Mouse (Mus musculus): ENCODE results near the gene Slfn5. TPM values are rescaled to one million over a fixed set of nuclear protein-coding genes. Genes with fewer than 3 reads are reported as not detected.
"Not testable (repeated sequence)": the region's sequence is repeated elsewhere in the genome, so short reads cannot be mapped to it uniquely, and the experiment has no call there.

Slfn5 gene
- polyA plus RNA-seq, 1 experiment from 2014 or later: 4.5 TPM

DNA sequence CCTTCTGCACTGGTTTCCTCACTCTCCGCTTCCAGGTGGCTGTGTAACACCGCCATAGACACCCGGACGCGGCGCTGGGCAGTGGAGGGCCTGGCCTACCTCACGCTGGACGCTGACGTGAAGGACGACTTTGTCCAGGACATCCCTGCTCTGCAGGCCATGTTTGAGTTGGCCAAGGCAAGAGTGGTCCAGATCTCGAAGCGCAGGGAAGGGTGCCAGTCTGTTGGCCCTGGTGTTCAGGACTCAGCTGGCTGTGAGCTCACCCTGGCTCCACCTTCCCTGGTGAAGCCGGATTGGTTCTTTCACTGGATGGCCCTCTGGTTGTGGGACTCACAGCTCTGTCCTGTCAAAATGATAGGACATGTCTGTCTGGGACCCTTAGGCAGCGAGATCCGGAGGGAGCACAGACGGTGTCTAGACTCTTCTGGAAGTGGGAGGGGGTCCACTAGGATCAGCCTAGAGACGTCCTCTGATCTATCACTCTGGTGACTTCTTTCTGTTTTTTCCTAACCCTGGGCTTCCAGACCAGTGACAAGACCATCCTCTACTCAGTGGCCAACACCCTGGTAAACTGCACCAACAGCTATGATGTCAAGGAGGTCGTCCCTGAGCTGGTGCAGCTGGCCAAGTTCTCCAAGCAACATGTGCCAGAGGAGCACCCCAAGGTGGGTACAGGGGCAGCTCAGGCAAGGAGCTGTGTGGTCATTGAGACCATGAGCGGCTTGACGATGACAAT lies 22.1 kb upstream of the Slfn5 start:
- Histone ChIP-seq H3K36me3 (replicated peaks; ENCODE audit: insufficient read depth, low read length) (no peaks in the 10 kb centered on the region), H3K27ac (ENCODE audit: low read depth) (no peak overlapping the region), H3K9me3 (ENCODE audit: low read length) (no peaks in the 10 kb centered on the region), H3K4me3 (ENCODE audit: low read depth, low read length) (no peak overlapping the region), H3K27me3 (ENCODE audit: insufficient read depth, low read length) (peaks cover 50% of the 10 kb centered on the region), H3K4me1 (ENCODE audit: insufficient read depth) (peaks cover 2% of the 10 kb centered on the region; the same call in 1 of the 2 replicates), H3K9ac (replicated peaks) (no peak overlapping the region), H3K4me2 (ENCODE audit: low read depth, low read length) (no peak overlapping the region)
- ATAC-seq (no peak), DNase-seq (no peak)
- TF ChIP-seq CTCF (IDR thresholded peaks at IDR 0.05; ENCODE audit: low read depth): no peak
- no peak for TF ChIP-seq EP300 (IDR thresholded peaks at IDR 0.05; ENCODE audit: low read depth)
- WGBS (ENCODE audit: insufficient replicate concordance): 44% methylated on average over 20 of the region's 20 CpGs

DNA sequence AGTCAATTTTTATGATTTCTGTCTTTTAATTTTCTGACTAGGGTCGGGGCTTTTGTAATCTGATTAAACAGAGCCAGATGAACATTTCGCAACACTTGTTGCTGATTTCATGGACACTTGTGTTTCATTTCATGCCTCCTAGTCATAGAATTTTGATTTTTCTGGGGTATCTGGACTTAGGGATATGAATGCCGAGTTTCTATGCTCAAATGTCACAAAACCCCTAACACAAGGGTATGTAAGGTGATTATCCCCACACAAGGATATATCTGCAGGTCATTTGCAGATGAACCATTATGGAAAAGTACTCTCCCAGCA lies 21.6 kb upstream of the Slfn5 start:
- peaks cover 2% of the 10 kb centered on the region; the same call in 1 of the 2 replicates for H3K4me1 ChIP-seq (ENCODE audit: insufficient read depth)
- ATAC-seq (no peak), DNase-seq (no peak)
- H3K9ac ChIP-seq (replicated peaks): no peak overlapping the region
- no peaks in the 10 kb centered on the region for H3K9me3 ChIP-seq (ENCODE audit: low read length)
- no peak overlapping the region for H3K4me3 ChIP-seq (ENCODE audit: low read depth, low read length)
- H3K27ac ChIP-seq (ENCODE audit: low read depth): no peak overlapping the region
- WGBS (ENCODE audit: insufficient replicate concordance): 36% methylated on average over 3 of the region's 3 CpGs
- H3K4me2 ChIP-seq (ENCODE audit: low read depth, low read length): no peak overlapping the region
- TF ChIP-seq CTCF (IDR thresholded peaks at IDR 0.05; ENCODE audit: low read depth) (no peak), EP300 (IDR thresholded peaks at IDR 0.05; ENCODE audit: low read depth) (no peak)
- no peaks in the 10 kb centered on the region for H3K36me3 ChIP-seq (replicated peaks; ENCODE audit: insufficient read depth, low read length)
- H3K27me3 ChIP-seq (ENCODE audit: insufficient read depth, low read length): peaks cover 56% of the 10 kb centered on the region

DNA sequence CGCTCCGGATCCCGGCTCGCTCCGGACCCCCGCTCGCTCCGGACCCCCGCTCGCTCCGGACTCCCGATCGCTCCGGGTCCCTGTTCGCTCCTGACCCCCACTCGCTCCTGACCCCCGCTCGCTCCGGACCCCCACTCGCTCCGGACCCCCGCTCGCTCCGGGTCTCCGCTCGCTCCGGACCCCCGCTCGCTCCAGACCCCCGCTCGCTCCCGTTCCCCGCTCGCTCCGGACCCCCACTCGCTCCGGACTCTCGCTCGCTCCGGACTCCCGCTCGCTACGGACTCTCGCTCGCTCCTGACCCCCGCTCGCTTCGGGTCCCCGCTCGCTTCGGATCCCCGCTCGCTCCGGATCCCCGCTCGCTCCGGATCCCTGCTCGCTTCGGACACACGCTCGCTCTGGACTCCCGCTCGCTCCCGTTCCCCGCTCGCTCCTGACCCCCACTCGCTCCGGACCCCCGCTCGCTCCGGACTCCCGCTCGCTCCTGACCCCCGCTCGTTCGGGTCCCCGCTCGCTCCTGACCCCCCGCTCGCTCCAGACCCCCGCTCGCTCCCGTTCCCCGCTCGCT lies 20.7 kb upstream of the Slfn5 start:
- H3K4me3 ChIP-seq (ENCODE audit: low read depth, low read length): peak overlapping the region; percentile 49
- WGBS (ENCODE audit: insufficient replicate concordance): 2% methylated on average over 75 of the region's 85 CpGs
- H3K27me3 ChIP-seq (ENCODE audit: insufficient read depth, low read length): peaks cover 56% of the 10 kb centered on the region
- H3K9me3 ChIP-seq (ENCODE audit: low read length); H3K27ac ChIP-seq (ENCODE audit: low read depth); ATAC-seq; H3K36me3 ChIP-seq (replicated peaks; ENCODE audit: insufficient read depth, low read length); DNase-seq; H3K4me1 ChIP-seq (ENCODE audit: insufficient read depth): not testable (repeated sequence)
- H3K9ac ChIP-seq (replicated peaks): 0 out of 2 replicates have a peak overlapping the region, but pooled peaks have one; percentile 26
- H3K4me2 ChIP-seq (ENCODE audit: low read depth, low read length): peak overlapping the region; percentile 70

DNA sequence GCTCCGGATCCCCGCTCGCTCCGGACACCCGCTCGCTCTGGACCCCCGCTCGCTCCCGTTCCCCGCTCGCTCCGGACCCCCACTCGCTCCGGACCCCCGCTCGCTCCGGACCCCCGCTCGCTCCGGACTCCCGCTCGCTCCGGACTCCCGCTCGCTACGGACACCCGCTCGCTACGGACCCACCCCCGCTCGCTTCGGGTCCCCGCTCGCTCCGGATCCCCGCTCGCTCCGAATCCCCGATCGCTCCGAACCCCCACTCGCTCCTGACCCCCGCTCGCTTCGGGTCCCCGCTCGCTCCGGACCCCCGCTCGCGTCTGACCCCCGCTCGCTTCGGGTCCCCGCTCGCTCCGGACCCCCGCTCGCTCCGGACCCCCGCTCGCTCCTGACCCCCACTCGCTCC lies 20.0 kb upstream of the Slfn5 start:
- peaks cover 63% of the 10 kb centered on the region for H3K27me3 ChIP-seq (ENCODE audit: insufficient read depth, low read length)
- 4% methylated on average over 44 of the region's 63 CpGs for WGBS (ENCODE audit: insufficient replicate concordance)
- H3K36me3 ChIP-seq (replicated peaks; ENCODE audit: insufficient read depth, low read length); ATAC-seq; H3K9me3 ChIP-seq (ENCODE audit: low read length); H3K4me1 ChIP-seq (ENCODE audit: insufficient read depth); DNase-seq: not testable (repeated sequence)
- peak overlapping the region; percentile 49 for H3K4me3 ChIP-seq (ENCODE audit: low read depth, low read length)
- H3K9ac ChIP-seq (replicated peaks): peak overlapping the region; percentile 46; the same call in 1 of the 2 replicates
- H3K27ac ChIP-seq (ENCODE audit: low read depth): peak overlapping the region; percentile 55
- H3K4me2 ChIP-seq (ENCODE audit: low read depth, low read length): peak overlapping the region; percentile 70

DNA sequence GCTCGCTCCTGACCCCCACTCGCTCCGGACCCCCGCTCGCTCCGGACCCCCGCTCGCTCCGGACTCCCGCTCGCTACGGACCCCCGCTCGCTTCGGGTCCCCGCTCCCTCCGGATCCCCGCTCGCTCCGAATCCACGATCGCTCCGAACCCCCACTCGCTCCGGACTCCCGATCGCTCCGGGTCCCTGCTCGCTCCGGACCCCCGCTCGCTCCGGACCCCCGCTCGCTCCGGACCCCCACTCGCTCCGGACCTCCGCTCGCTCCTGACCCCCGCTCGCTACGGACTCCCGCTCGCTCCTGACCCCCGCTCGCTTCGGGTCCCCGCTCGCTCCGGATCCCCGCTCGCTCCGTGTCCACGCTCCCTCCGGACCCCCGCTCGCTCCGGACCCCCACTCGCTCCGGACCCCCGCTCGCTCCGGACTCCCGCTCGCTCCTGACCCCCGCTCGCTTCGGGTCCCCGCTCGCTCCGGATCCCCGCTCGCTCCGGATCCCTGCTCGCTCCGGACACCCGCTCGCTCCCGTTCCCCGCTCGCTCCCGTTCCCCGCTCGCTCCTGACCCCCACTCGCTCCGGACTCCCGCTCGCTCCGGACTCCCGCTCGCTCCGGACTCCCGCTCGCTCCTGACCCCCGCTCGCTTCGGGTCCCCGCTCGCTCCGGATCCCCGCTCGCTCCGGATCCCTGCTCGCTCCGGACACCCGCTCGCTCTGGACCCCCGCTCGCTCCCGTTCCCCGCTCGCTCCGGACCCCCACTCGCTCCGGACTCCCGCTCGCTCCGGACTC lies 19.3 kb upstream of the Slfn5 start:
- not testable (repeated sequence) for DNase-seq; H3K4me1 ChIP-seq (ENCODE audit: insufficient read depth); ATAC-seq; H3K9me3 ChIP-seq (ENCODE audit: low read length); H3K36me3 ChIP-seq (replicated peaks; ENCODE audit: insufficient read depth, low read length)
- Histone ChIP-seq H3K27me3 (ENCODE audit: insufficient read depth, low read length) (peaks cover 68% of the 10 kb centered on the region), H3K4me3 (ENCODE audit: low read depth, low read length) (peak overlapping the region; percentile 49), H3K9ac (replicated peaks) (peak overlapping the region; percentile 46; the same call in 1 of the 2 replicates), H3K4me2 (ENCODE audit: low read depth, low read length) (peak overlapping the region; percentile 70), H3K27ac (ENCODE audit: low read depth) (peak overlapping the region; percentile 55)
- WGBS (ENCODE audit: insufficient replicate concordance): 2% methylated on average over 79 of the region's 119 CpGs

GRCm38 (mm10) chr11:82933186-82933585 lies 18.0 kb upstream of the Slfn5 start:
- Histone ChIP-seq H3K27me3 (ENCODE audit: insufficient read depth, low read length) (peaks cover 75% of the 10 kb centered on the region), H3K4me1 (ENCODE audit: insufficient read depth) (peaks cover 2% of the 10 kb centered on the region; the same call in 1 of the 2 replicates), H3K36me3 (replicated peaks; ENCODE audit: insufficient read depth, low read length) (no peaks in the 10 kb centered on the region), H3K9ac (replicated peaks) (0 out of 2 replicates have a peak overlapping the region, but pooled peaks have one; percentile 16), H3K27ac (ENCODE audit: low read depth) (no peak overlapping the region), H3K9me3 (ENCODE audit: low read length) (no peaks in the 10 kb centered on the region), H3K4me3 (ENCODE audit: low read depth, low read length) (peak overlapping the region; percentile 49), H3K4me2 (ENCODE audit: low read depth, low read length) (peak overlapping the region; percentile 70)
- TF ChIP-seq EP300 (IDR thresholded peaks at IDR 0.05; ENCODE audit: low read depth) (no peak), CTCF (IDR thresholded peaks at IDR 0.05; ENCODE audit: low read depth) (no peak)
- ATAC-seq (no peak), DNase-seq (no peak)
- WGBS (ENCODE audit: insufficient replicate concordance): 3% methylated on average over 29 of the region's 29 CpGs

All from liver, postnatal 0 days (tissue).